Mouse (Mus musculus) heart, adult 8-10 months (tissue): ENCODE measurements at regions not wholly inside any gene's neighbourhood (a gene's known extent, or its start where the extent isn't known, plus 50 kb on each side); places are given as distances from the start of the nearest gene placed in this dataset.

Experiments
- DNase-seq: peaks from one replicate; pipeline ENCODE4 v3.0.0; 2022; ENCODE audit warnings: low spot score

- no peak for DNase-seq
Measured at GRCm38 (mm10) chr3:137561986-137562385, 59.4 kb upstream of the Ddit4l start.

GRCm38 (mm10) chr3:137563541-137564080 is 57.8 kb upstream of the Ddit4l start:
- no peak for DNase-seq

- no peak for DNase-seq
Measured at GRCm38 (mm10) chr3:137564282-137564681, 57.1 kb upstream of the Ddit4l start.

- DNase-seq: no peak
Measured at GRCm38 (mm10) chr3:137568580-137569313, 52.7 kb upstream of the Ddit4l start.
